Mouse (Mus musculus): ENCODE data around the gene Srp54a. TPM values are rescaled to one million over a fixed set of nuclear protein-coding genes. Genes with fewer than 3 reads are reported as not detected.

The Srp54a gene
- total RNA-seq (2023), result 41.7 and 57.1 TPM in 2 replicates

DNA sequence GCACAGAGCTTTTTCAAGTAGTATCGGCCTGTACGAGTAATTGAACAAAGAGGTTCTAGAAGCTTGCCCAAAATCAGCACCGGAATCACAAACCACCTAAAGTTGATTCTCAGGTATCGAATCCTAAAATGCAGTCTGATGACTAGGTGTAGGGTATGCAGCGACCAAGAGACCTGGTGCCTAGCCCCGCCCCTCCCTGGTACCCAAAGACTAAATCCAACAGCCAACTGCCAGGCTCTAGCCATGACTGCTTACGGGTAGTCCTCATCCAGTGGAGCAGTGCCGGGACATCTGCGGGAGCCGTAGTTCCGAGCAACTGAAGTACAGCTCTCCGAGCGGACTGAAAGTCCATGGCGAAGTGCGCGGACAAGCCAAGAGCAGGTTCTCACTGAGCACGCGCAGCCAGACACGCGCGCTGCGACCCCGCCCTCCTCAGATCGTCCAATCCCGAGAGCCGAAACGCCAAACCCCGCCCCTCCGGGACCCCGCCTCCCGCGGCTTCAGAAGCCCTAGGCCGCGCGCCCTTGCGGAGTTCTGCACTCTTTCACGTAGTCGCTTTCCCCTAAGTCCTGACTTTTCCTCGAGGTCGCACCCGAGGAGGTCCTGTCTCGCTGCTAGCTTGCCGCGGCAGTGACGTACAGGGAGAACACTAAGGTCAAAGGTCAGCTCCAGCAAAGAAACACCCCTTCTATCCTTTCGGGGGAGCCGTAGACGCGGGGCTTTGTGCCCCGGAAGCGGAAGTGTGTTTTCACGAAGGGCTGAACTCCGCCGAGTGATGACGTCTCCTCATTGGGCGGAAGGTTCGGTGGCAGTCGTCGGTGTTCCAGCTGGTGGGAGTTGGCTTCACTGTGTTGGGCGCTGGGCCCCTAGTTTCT, at the start of gene Srp54a, which contains the start of gene 2700097O09Rik:
Srp54a (plus strand) TSS at position 537 of the 875 bp plus-strand sequence.
2700097O09Rik (minus strand) TSS at position 385 of the 875 bp plus-strand sequence.

GRCm38 (mm10) chr12:55124242-55124641, 44.2 kb downstream of the Srp54a start, which contains the start of gene Fam177a:
Gene Fam177a, plus strand, starts transcription at chr12:55124469.

GRCm38 (mm10) chr12:55154559-55155448, 74.7 kb downstream of the Srp54a start, which contains the start of gene Srp54b:
Gene Srp54b, plus strand, starts transcription at chr12:55155104.

Other genes starting within 250 kb of the Srp54a start
- 24.6 and 30.1 TPM in 2 replicates for gene Cfl2, start 217.4 kb upstream of the Srp54a start, total RNA-seq (2023)
- not detected in 2 replicates for gene Gm20403, start 93.7 kb upstream of the Srp54a start, total RNA-seq (2023)
- gene Baz1a, start 65.9 kb upstream of the Srp54a start, total RNA-seq (2023), result 135 and 206 TPM in 2 replicates
- gene 2700097O09Rik, start 152 bp upstream of the Srp54a start, total RNA-seq (2023), result 1.5 and 2.9 TPM in 2 replicates
- 3.7 and 4.2 TPM in 2 replicates for gene Fam177a, start 44.2 kb downstream of the Srp54a start, total RNA-seq (2023)
- gene Srp54b, start 74.8 kb downstream of the Srp54a start, total RNA-seq (2023), result 23.9 and 33.9 TPM in 2 replicates
- gene 1700047I17Rik2, start 119.3 kb downstream of the Srp54a start, total RNA-seq (2023), result 5.3 and 5.7 TPM in 2 replicates
- 12.2 and 12.4 TPM in 2 replicates for gene Srp54c, start 149.9 kb downstream of the Srp54a start, total RNA-seq (2023)
- 2.4 and 2.9 TPM in 2 replicates for gene 1110008L16Rik, start 219.3 kb downstream of the Srp54a start, total RNA-seq (2023)
- 16.0 and 17.5 TPM in 2 replicates for gene Ppp2r3c, start 222.7 kb downstream of the Srp54a start, total RNA-seq (2023)